Mouse (Mus musculus) intestine, embryonic 14.5 days (tissue): ENCODE data around the gene Kif3c. TPM values are rescaled to one million over a fixed set of nuclear protein-coding genes. Genes with fewer than 3 reads are reported as not detected.

Experiments
- ATAC-seq: fragments of 200-750 bp; cut with Nextera tagmentation; replicated peaks from 2 replicates; pipeline ENCODE4 v1.8.0; 2017; ENCODE audit warnings: low read depth, moderate number of reproducible peaks, moderate TSS enrichment, moderate library complexity; ENCODE audit not compliant: low FRiP score, low TSS enrichment
- DNase-seq: peaks from one replicate; pipeline ENCODE4 v3.0.0-alpha.2; 2018; ENCODE audit warnings: low spot score
- H3K27ac ChIP-seq: fragments of 300-500 bp; sonication (generic); 2 replicates; pipeline ENCODE4 v1.5.1; 2014; ENCODE audit warnings: low read depth, mild to moderate bottlenecking, control low read depth
- H3K27me3 ChIP-seq: fragments of 300-500 bp; sonication (generic); replicated peaks from 2 replicates; pipeline ENCODE4 v1.6.1; 2014; ENCODE audit warnings: low read length, control low read depth; ENCODE audit not compliant: control insufficient read depth, insufficient read depth
- H3K36me3 ChIP-seq: fragments of 300-500 bp; sonication (generic); 2 replicates; pipeline ENCODE4 v1.6.1; 2014; ENCODE audit warnings: low read length, control low read depth; ENCODE audit not compliant: control insufficient read depth, insufficient read depth
- H3K4me1 ChIP-seq: fragments of 300-500 bp; sonication (generic); replicated peaks from 2 replicates; pipeline ENCODE4 v1.6.1; 2014; ENCODE audit warnings: low read length, control low read depth, mixed read lengths; ENCODE audit not compliant: control insufficient read depth, insufficient read depth
- H3K4me2 ChIP-seq: fragments of 300-500 bp; sonication (generic); 2 replicates; pipeline ENCODE4 v1.6.1; 2014; ENCODE audit warnings: low read length
- H3K4me3 ChIP-seq: fragments of 300-500 bp; sonication (generic); 2 replicates; pipeline ENCODE4 v1.5.1; 2014; ENCODE audit warnings: low read depth, low read length, control low read depth, mixed read lengths
- H3K9ac ChIP-seq: fragments of 300-500 bp; sonication (generic); 2 replicates; pipeline ENCODE4 v1.6.1; 2014; ENCODE audit warnings: mild to moderate bottlenecking, low read length
- H3K9me3 ChIP-seq: fragments of 300-500 bp; sonication (generic); 2 replicates; pipeline ENCODE4 v1.6.1; 2016; ENCODE audit warnings: low read length, control low read depth; ENCODE audit not compliant: control insufficient read depth
- WGBS: fragments of 180-500 bp; shearing (Covaris S2); extraction: QIAGEN DNeasy Blood & Tissue Kit; methylation state at CpG from one replicate; pipeline ENCODE4 v1.1.7; 2014; 5-methylcytosine and 5-hydroxymethylcytosine counted together
- polyA plus RNA-seq: library from polyadenylated mRNA; unstranded; fragments of >200 nt; fragmentation: Nextera tagmentation; extraction: Ambion mirVana; gene quantifications from 2 replicates; pipeline ENCODE4 v1.2.1, GENCODE M21; 2014

Kif3c gene
- polyA plus RNA-seq, 1 experiment from 2014 or later, result 11.5 TPM

DNA sequence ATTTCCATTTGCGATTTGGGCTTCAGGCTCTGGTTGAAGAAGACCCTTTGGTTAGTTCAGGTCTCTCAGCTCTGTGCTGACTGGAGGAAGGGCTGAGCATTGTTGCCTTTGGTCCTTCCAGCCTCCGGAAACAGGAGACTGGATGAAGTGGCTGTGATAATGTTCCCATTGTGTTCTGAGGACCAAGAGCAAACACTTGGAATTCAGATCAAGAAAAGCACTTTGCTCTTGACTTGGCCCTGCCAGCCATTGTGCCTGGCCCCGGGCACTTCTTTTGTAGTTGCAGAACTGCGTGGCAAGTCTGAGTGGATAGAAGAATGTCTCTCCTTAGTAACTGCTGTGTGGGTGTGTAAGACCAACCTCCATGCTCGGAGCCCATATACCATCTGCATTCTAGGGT is 9.6 kb downstream of the Kif3c start:
- no peak for DNase-seq
- Histone ChIP-seq H3K27me3 (no peaks in the 10 kb centered on the region), H3K4me3 (no peak overlapping the region), H3K9ac (no peak overlapping the region), H3K9me3 (no peaks in the 10 kb centered on the region), H3K4me2 (no peak overlapping the region), H3K27ac (no peak overlapping the region), H3K4me1 (peaks cover 9% of the 10 kb centered on the region; the same call in 1 of the 2 replicates), H3K36me3 (0 out of 2 replicates have a peak, but pooled peaks cover 11% of the 10 kb centered on the region)
- no peak for ATAC-seq
- WGBS, result 81% methylated on average over 5 of the region's 5 CpGs

DNA sequence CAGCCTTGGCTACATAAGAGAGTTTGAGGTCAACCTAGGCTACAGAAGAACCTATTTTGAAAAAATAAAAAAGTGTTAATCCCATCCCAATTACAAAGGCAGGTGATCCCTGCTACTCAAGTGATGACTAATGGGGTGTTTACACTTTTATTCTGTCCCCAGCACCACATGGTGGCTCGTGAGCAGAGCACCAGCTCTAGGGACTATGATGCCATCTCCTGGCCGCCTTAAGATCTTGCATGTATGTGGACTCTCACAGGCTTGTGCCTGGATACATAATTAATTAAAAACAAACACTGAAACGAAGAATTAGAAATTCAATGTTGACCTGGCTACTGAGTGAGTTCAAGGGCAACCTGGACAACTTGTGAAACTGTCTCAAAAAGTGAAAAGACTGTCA is 12.3 kb downstream of the Kif3c start:
- no peak overlapping the region for H3K27ac ChIP-seq
- no peak for ATAC-seq
- no peaks in the 10 kb centered on the region for H3K27me3 ChIP-seq
- no peaks in the 10 kb centered on the region for H3K9me3 ChIP-seq
- H3K4me3 ChIP-seq, result no peak overlapping the region
- no peaks in the 10 kb centered on the region for H3K4me1 ChIP-seq
- H3K9ac ChIP-seq, result no peak overlapping the region
- H3K36me3 ChIP-seq, result peaks cover 21% of the 10 kb centered on the region; the same call in 1 of the 2 replicates
- no peak overlapping the region for H3K4me2 ChIP-seq
- WGBS, result 30% methylated on average over 3 of the region's 3 CpGs
- no peak for DNase-seq

- H3K4me3 ChIP-seq, result no peak overlapping the region
- WGBS, result 68% methylated on average over 5 of the region's 5 CpGs
- ATAC-seq, result no peak
Measured at GRCm38 (mm10) chr12:3377755-3378154, 12.8 kb downstream of the Kif3c start.

GRCm38 (mm10) chr12:3384860-3385259 is 19.9 kb downstream of the Kif3c start:
- ATAC-seq (no peak), DNase-seq (no peak)
- Histone ChIP-seq H3K9me3 (no peaks in the 10 kb centered on the region), H3K36me3 (peaks cover 39% of the 10 kb centered on the region), H3K27me3 (no peaks in the 10 kb centered on the region), H3K4me3 (no peak overlapping the region), H3K27ac (no peak overlapping the region), H3K4me1 (no peaks in the 10 kb centered on the region), H3K4me2 (no peak overlapping the region), H3K9ac (no peak overlapping the region)
- 61% methylated on average over 1 of the region's 1 CpGs for WGBS

More at GRCm38 (mm10) chr12:3377755-3378154, 12.8 kb downstream of the Kif3c start:
- H3K4me2 ChIP-seq, result no peak overlapping the region
- H3K9me3 ChIP-seq, result no peaks in the 10 kb centered on the region
- H3K4me1 ChIP-seq, result no peaks in the 10 kb centered on the region
- no peak overlapping the region for H3K27ac ChIP-seq
- H3K36me3 ChIP-seq, result peaks cover 24% of the 10 kb centered on the region; the same call in 1 of the 2 replicates
- no peak overlapping the region for H3K9ac ChIP-seq
- no peak for DNase-seq
- no peaks in the 10 kb centered on the region for H3K27me3 ChIP-seq

- DNase-seq (no peak), ATAC-seq (no peak)
- no peak overlapping the region for H3K4me2 ChIP-seq
- no peaks in the 10 kb centered on the region for H3K4me1 ChIP-seq
- peaks cover 39% of the 10 kb centered on the region for H3K36me3 ChIP-seq
- H3K9me3 ChIP-seq, result no peaks in the 10 kb centered on the region
- WGBS, result 81% methylated on average over 6 of the region's 6 CpGs
- no peaks in the 10 kb centered on the region for H3K27me3 ChIP-seq
- no peak overlapping the region for H3K9ac ChIP-seq
- H3K27ac ChIP-seq, result no peak overlapping the region
- no peak overlapping the region for H3K4me3 ChIP-seq
Measured at GRCm38 (mm10) chr12:3385271-3385670, 20.3 kb downstream of the Kif3c start.

DNA sequence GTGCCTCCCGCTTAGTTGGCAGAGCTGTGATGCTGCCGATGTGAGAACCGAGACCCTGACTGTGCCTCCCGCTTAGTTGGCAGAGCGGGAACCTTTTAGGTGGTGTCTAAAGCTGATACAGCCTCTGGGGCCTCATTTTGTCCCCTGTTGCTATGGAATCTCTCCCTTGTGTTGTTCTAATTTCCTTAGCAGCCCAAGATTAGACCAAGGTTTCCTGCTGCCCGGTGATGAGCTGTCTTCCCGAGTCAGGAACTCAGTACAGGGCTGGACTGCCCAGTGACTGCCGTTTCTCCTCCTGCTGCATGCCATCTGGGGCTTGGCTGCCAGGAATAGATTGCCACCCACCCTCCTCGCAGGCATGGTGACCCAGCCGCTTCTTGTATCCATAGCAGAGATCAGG is 21.0 kb downstream of the Kif3c start:
- no peak for DNase-seq
- no peak overlapping the region for H3K27ac ChIP-seq
- H3K9ac ChIP-seq, result no peak overlapping the region
- no peak overlapping the region for H3K4me2 ChIP-seq
- no peaks in the 10 kb centered on the region for H3K4me1 ChIP-seq
- no peaks in the 10 kb centered on the region for H3K9me3 ChIP-seq
- H3K36me3 ChIP-seq, result peaks cover 40% of the 10 kb centered on the region
- no peak overlapping the region for H3K4me3 ChIP-seq
- ATAC-seq, result no peak
- WGBS, result 76% methylated on average over 10 of the region's 10 CpGs
- no peaks in the 10 kb centered on the region for H3K27me3 ChIP-seq

- H3K4me1 ChIP-seq, result no peaks in the 10 kb centered on the region
- 88% methylated on average over 16 of the region's 16 CpGs for WGBS
- ATAC-seq (no peak), DNase-seq (no peak)
- no peak overlapping the region for H3K4me2 ChIP-seq
- H3K27ac ChIP-seq, result no peak overlapping the region
- H3K27me3 ChIP-seq, result no peaks in the 10 kb centered on the region
- H3K9me3 ChIP-seq, result no peaks in the 10 kb centered on the region
- H3K9ac ChIP-seq, result no peak overlapping the region
- peaks cover 39% of the 10 kb centered on the region for H3K36me3 ChIP-seq
- no peak overlapping the region for H3K4me3 ChIP-seq
Measured at GRCm38 (mm10) chr12:3387891-3388290, 23.0 kb downstream of the Kif3c start.

GRCm38 (mm10) chr12:3389394-3389793 is 24.5 kb downstream of the Kif3c start:
- no peak for DNase-seq
- Histone ChIP-seq H3K27ac (no peak overlapping the region), H3K36me3 (peaks cover 43% of the 10 kb centered on the region), H3K27me3 (no peaks in the 10 kb centered on the region), H3K4me1 (no peaks in the 10 kb centered on the region), H3K9ac (no peak overlapping the region), H3K9me3 (no peaks in the 10 kb centered on the region), H3K4me3 (no peak overlapping the region), H3K4me2 (no peak overlapping the region)
- WGBS, result 91% methylated on average over 12 of the region's 12 CpGs
- ATAC-seq, result no peak

DNA sequence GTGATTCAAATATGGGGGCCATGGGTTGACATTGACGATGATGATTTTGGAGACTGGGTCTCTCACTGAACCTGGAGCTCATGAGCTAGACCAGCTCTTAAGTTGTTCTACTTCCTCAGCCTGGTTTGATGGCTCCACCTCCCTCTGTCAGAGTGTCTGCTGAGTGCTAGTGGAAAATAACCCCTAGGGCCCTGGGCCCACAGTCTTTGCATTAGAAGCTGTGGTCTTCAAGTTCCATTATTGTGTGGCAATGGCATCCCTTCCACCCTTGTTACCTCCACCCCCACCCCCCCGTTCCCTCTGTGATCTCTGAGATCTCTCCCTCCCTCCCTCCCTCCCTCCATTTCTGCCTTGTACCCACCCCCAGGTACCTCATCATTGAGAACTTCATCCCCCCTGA is 25.1 kb downstream of the Kif3c start:
- H3K9ac ChIP-seq, result no peak overlapping the region
- H3K4me3 ChIP-seq, result no peak overlapping the region
- H3K9me3 ChIP-seq, result no peaks in the 10 kb centered on the region
- peaks cover 45% of the 10 kb centered on the region for H3K36me3 ChIP-seq
- no peaks in the 10 kb centered on the region for H3K4me1 ChIP-seq
- no peak for ATAC-seq
- H3K4me2 ChIP-seq, result no peak overlapping the region
- DNase-seq, result no peak
- no peak overlapping the region for H3K27ac ChIP-seq
- H3K27me3 ChIP-seq, result no peaks in the 10 kb centered on the region
- WGBS, result 93% methylated on average over 2 of the region's 2 CpGs
